Mouse (Mus musculus) heart, adult 2 months (tissue): Measurements from ENCODE around the gene Ngf. TPM values are rescaled to one million over a fixed set of nuclear protein-coding genes. Genes with fewer than 3 reads are reported as not detected.
A peak's percentile ranks its signal among the peaks of the same experiment; 100 is the strongest.

Experiments used
- DNase-seq, 2 experiments: peaks; one replicate each; pipeline ENCODE4 v3.0.0; 2021
- H3K27ac ChIP-seq: fragments of 200-600 bp; 2 replicates; pipeline ENCODE4 v1.8.1; 2022
- H3K27me3 ChIP-seq: fragments of 200-500 bp; 2 replicates; pipeline ENCODE4 v1.6.1; 2012; ENCODE audit warnings: mild to moderate bottlenecking, low read length, inconsistent platforms, mixed read lengths; ENCODE audit not compliant: control insufficient read depth, insufficient read depth
- H3K36me3 ChIP-seq: fragments of 200-500 bp; 2 replicates; pipeline ENCODE4 v1.6.1; 2012; ENCODE audit warnings: low read length, inconsistent platforms; ENCODE audit not compliant: control insufficient read depth, insufficient read depth
- H3K4me1 ChIP-seq: fragments of 200-500 bp; 2 replicates; pipeline ENCODE4 v1.6.1; 2011; ENCODE audit warnings: low read length; ENCODE audit not compliant: control insufficient read depth, insufficient read depth
- H3K4me3 ChIP-seq: fragments of 200-600 bp; 2 replicates; pipeline ENCODE4 v1.8.1; 2022
- H3K79me2 ChIP-seq: fragments of 200-500 bp; replicated peaks from 2 replicates; pipeline ENCODE4 v1.6.1; 2012; ENCODE audit warnings: mild to moderate bottlenecking, inconsistent platforms, low read length, moderate library complexity, mixed read lengths; ENCODE audit not compliant: control insufficient read depth, insufficient read depth
- H3K9ac ChIP-seq: fragments of 200-500 bp; 2 replicates; pipeline ENCODE4 v1.6.1; 2012; ENCODE audit warnings: low read depth, mild to moderate bottlenecking, control low read depth, inconsistent platforms, low read length, mixed read lengths
- CTCF ChIP-seq: fragments of 200-600 bp; IDR thresholded peaks from 2 replicates; pipeline ENCODE4 v1.8.1; 2022; ENCODE audit warnings: antibody characterized with exemption, mild to moderate bottlenecking, moderate library complexity
- EP300 ChIP-seq: fragments of 200-500 bp; IDR thresholded peaks from 2 replicates; pipeline ENCODE4 v1.6.1; 2011; ENCODE audit warnings: low read depth, low read length, control low read depth; ENCODE audit not compliant: insufficient read depth
- POLR2A ChIP-seq: fragments of 200-500 bp; IDR thresholded peaks from 2 replicates; pipeline ENCODE4 v1.6.1; 2011; ENCODE audit warnings: mild to moderate bottlenecking, low read depth, low read length, control low read depth; ENCODE audit not compliant: insufficient read depth
- WGBS: fragments of 180-500 bp; shearing (Covaris S2); methylation state at CpG from one replicate; pipeline ENCODE4 v1.1.7; 2018; 5-methylcytosine and 5-hydroxymethylcytosine counted together
- intact Hi-C: fragments of 180-260 bp; cut with DNase I; formaldehyde crosslinking; loops from one replicate; pipeline ENCODE4 v1.15.1; 2025
- polyA plus RNA-seq: library from polyadenylated mRNA; depleted of rRNA; stranded (reverse); fragments of >200 nt; gene quantifications from 2 replicates; pipeline ENCODE4 v1.2.3, GENCODE M21; 2012
- total RNA-seq, 2 experiments: library from RNA; stranded (reverse); gene quantifications; 2 replicates each; pipeline ENCODE4 v1.2.3; 2021

Gene Ngf
- total and polyA plus RNA-seq, 3 experiments, result 5.1 to 17.1 (median 6.1) TPM

GRCm38 (mm10) chr3:102509601-102510000 lies 39.9 kb downstream of the Ngf start:
- no peak for DNase-seq
- Histone ChIP-seq H3K36me3 (no peaks in the 10 kb centered on the region), H3K9ac (no peak overlapping the region), H3K4me3 (no peak overlapping the region), H3K4me1 (no peaks in the 10 kb centered on the region), H3K79me2 (no peaks in the 10 kb centered on the region), H3K27me3 (no peaks in the 10 kb centered on the region), H3K27ac (no peak overlapping the region)
- 75% methylated on average over 3 of the region's 3 CpGs for WGBS
- intact Hi-C loops, result no loop called here
- TF ChIP-seq EP300, result no peak
- no peak for TF ChIP-seq POLR2A
- TF ChIP-seq CTCF, result no peak

DNA sequence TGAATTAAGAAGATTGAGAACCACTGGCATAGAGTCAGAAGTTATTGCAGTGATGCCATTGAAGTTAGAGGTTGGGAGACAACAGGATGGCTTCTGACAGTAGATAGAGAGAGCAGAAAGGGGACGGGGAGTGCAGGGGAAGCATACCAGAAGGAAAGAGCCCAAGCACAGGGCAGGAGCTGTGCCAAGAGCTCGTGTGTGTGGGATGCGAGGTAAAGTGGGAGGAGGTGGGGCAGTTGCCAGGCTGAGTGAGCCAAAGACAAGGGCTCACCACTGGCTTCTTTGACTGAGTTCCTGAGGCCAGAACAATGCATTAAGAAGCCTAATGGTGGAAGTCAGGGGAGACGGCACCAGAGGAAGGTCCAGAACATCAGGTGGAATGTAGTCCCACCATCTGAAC lies 47.2 kb downstream of the Ngf start:
- Histone ChIP-seq H3K79me2 (no peaks in the 10 kb centered on the region), H3K27ac (no peak overlapping the region), H3K4me3 (no peak overlapping the region), H3K36me3 (no peaks in the 10 kb centered on the region), H3K9ac (no peak overlapping the region), H3K27me3 (no peaks in the 10 kb centered on the region), H3K4me1 (no peaks in the 10 kb centered on the region)
- DNase-seq, result no peak
- intact Hi-C loops, result no loop called here
- 47% methylated on average over 4 of the region's 4 CpGs for WGBS
- TF ChIP-seq POLR2A (no peak), CTCF (no peak), EP300 (no peak)

DNA sequence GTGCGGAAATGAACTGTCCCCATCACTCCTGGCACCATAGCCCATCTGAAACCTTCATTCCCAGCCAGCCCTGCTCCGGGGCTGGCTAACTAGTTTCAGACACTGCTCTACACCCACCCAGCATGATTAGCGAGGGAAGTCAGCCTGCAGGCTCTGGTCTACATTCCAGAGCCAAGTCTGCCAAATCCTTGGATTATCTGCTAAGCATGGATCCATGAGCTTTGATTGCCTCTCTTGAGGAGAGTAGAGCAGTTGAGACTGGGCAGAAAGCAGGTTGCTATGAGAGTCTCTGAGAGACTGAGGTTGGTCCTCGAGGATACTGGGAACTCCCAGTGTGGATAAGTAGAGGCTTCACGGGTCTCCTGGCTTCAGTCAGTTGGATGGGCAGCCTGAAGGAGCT lies 51.3 kb downstream of the Ngf start:
- TF ChIP-seq POLR2A (no peak), CTCF (no peak), EP300 (no peak)
- Histone ChIP-seq H3K36me3 (no peaks in the 10 kb centered on the region), H3K27me3 (no peaks in the 10 kb centered on the region), H3K4me1 (no peaks in the 10 kb centered on the region; the same call in 1 of the 2 replicates), H3K27ac (no peak overlapping the region), H3K79me2 (no peaks in the 10 kb centered on the region), H3K4me3 (no peak overlapping the region), H3K9ac (no peak overlapping the region)
- intact Hi-C loops, result no loop called here
- DNase-seq, result no peak
- 66% methylated on average over 5 of the region's 5 CpGs for WGBS

DNA sequence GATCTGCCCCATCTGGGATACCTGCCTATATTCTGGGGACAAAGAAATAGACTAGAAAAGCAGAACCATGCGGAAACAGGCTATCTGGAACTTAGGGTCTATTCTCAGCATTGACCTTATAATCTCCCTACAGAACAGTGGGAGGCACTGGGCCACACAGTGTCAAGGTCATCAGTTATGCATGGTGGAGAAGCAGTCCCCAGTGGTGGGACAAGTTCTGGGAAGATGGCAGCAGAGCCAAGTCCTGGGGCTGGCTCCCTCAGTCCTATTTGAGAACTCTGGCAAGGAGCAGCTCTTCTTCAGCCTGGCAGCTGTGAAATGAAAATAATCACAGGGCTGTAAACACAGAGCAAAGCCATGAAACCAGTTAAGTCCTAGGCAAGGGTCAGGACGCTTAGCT lies 54.0 kb downstream of the Ngf start:
- TF ChIP-seq POLR2A, result no peak
- TF ChIP-seq EP300, result no peak
- TF ChIP-seq CTCF, result no peak
- Histone ChIP-seq H3K36me3 (no peaks in the 10 kb centered on the region), H3K27me3 (no peaks in the 10 kb centered on the region), H3K27ac (no peak overlapping the region), H3K79me2 (no peaks in the 10 kb centered on the region), H3K4me1 (no peaks in the 10 kb centered on the region; the same call in 1 of the 2 replicates), H3K9ac (no peak overlapping the region), H3K4me3 (no peak overlapping the region)
- WGBS, result 86% methylated on average over 2 of the region's 2 CpGs
- intact Hi-C loops, result no loop called here
- no peak for DNase-seq

GRCm38 (mm10) chr3:102524951-102525350 lies 55.2 kb downstream of the Ngf start:
- intact Hi-C loops, result no loop called here
- no peak for DNase-seq
- no peak overlapping the region; the same call in 1 of the 2 replicates for H3K27ac ChIP-seq
- H3K4me3 ChIP-seq, result no peak overlapping the region
- peaks cover 2% of the 10 kb centered on the region; the same call in 1 of the 2 replicates for H3K4me1 ChIP-seq
- H3K27me3 ChIP-seq, result no peaks in the 10 kb centered on the region
- no peak overlapping the region for H3K9ac ChIP-seq
- no peaks in the 10 kb centered on the region for H3K79me2 ChIP-seq
- no peaks in the 10 kb centered on the region for H3K36me3 ChIP-seq
- WGBS, result 75% methylated on average over 7 of the region's 7 CpGs
- TF ChIP-seq POLR2A (no peak), CTCF (no peak), EP300 (no peak)

DNA sequence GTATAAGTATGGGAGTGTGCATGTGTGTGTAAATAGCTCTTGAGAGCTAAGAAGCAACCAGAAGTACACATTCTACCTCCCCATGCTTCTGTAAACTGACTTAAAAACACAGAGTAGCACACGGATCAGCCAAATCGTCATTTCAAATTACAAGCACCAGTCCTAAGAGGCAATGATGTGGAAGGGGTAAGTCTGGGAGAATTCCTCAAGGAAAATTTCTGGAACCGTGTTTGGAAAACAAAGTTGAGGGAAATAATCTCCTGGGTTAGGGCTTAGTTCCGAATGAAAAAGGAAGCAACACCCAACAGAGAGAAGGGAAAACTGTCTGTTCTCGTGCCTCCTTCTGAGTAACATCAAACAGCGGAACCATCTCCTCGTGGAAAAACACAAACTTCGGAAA lies 56.1 kb downstream of the Ngf start:
- Histone ChIP-seq H3K27ac (peak overlapping the region; percentile 59), H3K36me3 (no peaks in the 10 kb centered on the region), H3K4me1 (peaks cover 2% of the 10 kb centered on the region; the same call in 1 of the 2 replicates), H3K79me2 (no peaks in the 10 kb centered on the region), H3K9ac (peak overlapping the region; percentile 8; the same call in 1 of the 2 replicates), H3K27me3 (no peaks in the 10 kb centered on the region), H3K4me3 (0 out of 2 replicates have a peak overlapping the region, but pooled peaks have one; percentile 3)
- DNase-seq, result no peak
- WGBS, result 40% methylated on average over 8 of the region's 8 CpGs
- TF ChIP-seq POLR2A (no peak), CTCF (no peak)
- intact Hi-C loops, result no loop called here
